Mouse (Mus musculus) liver, adult 2 months (tissue): ENCODE measurements around the gene Gpx4. TPM values are rescaled to one million over a fixed set of nuclear protein-coding genes. Genes with fewer than 3 reads are reported as not detected.

Experiments used
- DNase-seq: peaks from one replicate; pipeline ENCODE4 v3.0.0-alpha.2; 2011; ENCODE audit warnings: low read depth, low spot score; ENCODE audit errors: extremely low read depth
- H3K27ac ChIP-seq: fragments of 200-500 bp; replicated peaks from 2 replicates; pipeline ENCODE4 v1.5.1; 2012; ENCODE audit warnings: low read depth, mild to moderate bottlenecking, control low read depth, inconsistent platforms, low read length; ENCODE audit not compliant: insufficient read depth
- H3K27me3 ChIP-seq: fragments of 200-500 bp; 2 replicates; pipeline ENCODE4 v1.6.1; 2012; ENCODE audit warnings: mild to moderate bottlenecking, moderate library complexity, low read length, inconsistent platforms; ENCODE audit not compliant: control insufficient read depth, insufficient read depth
- H3K36me3 ChIP-seq: fragments of 200-500 bp; 2 replicates; pipeline ENCODE4 v1.6.1; 2012; ENCODE audit warnings: low read length, inconsistent platforms; ENCODE audit not compliant: control insufficient read depth, insufficient read depth
- H3K4me1 ChIP-seq: fragments of 200-500 bp; 2 replicates; pipeline ENCODE4 v1.6.1; 2011; ENCODE audit warnings: low read length; ENCODE audit not compliant: control insufficient read depth, insufficient read depth
- H3K4me3 ChIP-seq: fragments of 200-500 bp; 2 replicates; pipeline ENCODE4 v1.5.1; 2011; ENCODE audit warnings: low read depth, mild to moderate bottlenecking, control low read depth, low read length, moderate library complexity; ENCODE audit not compliant: insufficient read depth
- H3K79me2 ChIP-seq: fragments of 200-500 bp; 2 replicates; pipeline ENCODE4 v1.6.1; 2012; ENCODE audit warnings: inconsistent platforms, mild to moderate bottlenecking, low read length, moderate library complexity; ENCODE audit not compliant: control insufficient read depth, insufficient read depth
- H3K9ac ChIP-seq: fragments of 200-500 bp; 2 replicates; pipeline ENCODE4 v1.6.1; 2012; ENCODE audit warnings: low read depth, mild to moderate bottlenecking, control low read depth, inconsistent platforms, low read length
- CTCF ChIP-seq: fragments of 200-500 bp; IDR thresholded peaks from 2 replicates; pipeline ENCODE4 v1.5.1; 2011; ENCODE audit warnings: low read depth, low read length, control low read depth
- POLR2A ChIP-seq: fragments of 200-500 bp; IDR thresholded peaks from 2 replicates; pipeline ENCODE4 v1.6.1; 2011; ENCODE audit warnings: low read length, control low read depth; ENCODE audit not compliant: insufficient read depth; ENCODE audit errors: extremely low read depth
- WGBS: fragments of 180-500 bp; shearing (Covaris S2); methylation state at CpG from one replicate; pipeline ENCODE4 v1.1.7; 2018; 5-methylcytosine and 5-hydroxymethylcytosine counted together
- polyA plus RNA-seq: library from polyadenylated mRNA; depleted of rRNA; stranded (reverse); fragments of >200 nt; gene quantifications from 2 replicates; pipeline ENCODE4 v1.2.3, GENCODE M21; 2012
- total RNA-seq: library from RNA; depleted of rRNA; stranded (reverse); fragments of >200 nt; gene quantifications from 2 replicates; pipeline ENCODE4 v1.2.3, GENCODE M21; 2014

Gpx4 gene
- total and polyA plus RNA-seq, 2 experiments: 535 to 752 TPM

- H3K9ac ChIP-seq: no peak overlapping the region
- no peak overlapping the region for H3K4me3 ChIP-seq
- 61% methylated on average over 4 of the region's 4 CpGs for WGBS
- TF ChIP-seq POLR2A (no peak), CTCF (no peak)
- no peaks in the 10 kb centered on the region for H3K27me3 ChIP-seq
- H3K36me3 ChIP-seq: no peaks in the 10 kb centered on the region
- no peak overlapping the region for H3K27ac ChIP-seq
- H3K4me1 ChIP-seq: no peaks in the 10 kb centered on the region
- DNase-seq: no peak
- H3K79me2 ChIP-seq: no peaks in the 10 kb centered on the region
Observed at GRCm38 (mm10) chr10:80025044-80025347, 22.0 kb upstream of the Gpx4 start.

- Histone ChIP-seq H3K4me3 (no peak overlapping the region), H3K27ac (no peak overlapping the region), H3K79me2 (no peaks in the 10 kb centered on the region), H3K27me3 (no peaks in the 10 kb centered on the region), H3K4me1 (no peaks in the 10 kb centered on the region), H3K36me3 (no peaks in the 10 kb centered on the region), H3K9ac (no peak overlapping the region)
- no peak for DNase-seq
- TF ChIP-seq POLR2A (no peak), CTCF (no peak)
- 85% methylated on average over 10 of the region's 10 CpGs for WGBS
Observed at GRCm38 (mm10) chr10:80025463-80025862, 21.5 kb upstream of the Gpx4 start.

- Histone ChIP-seq H3K27me3 (no peaks in the 10 kb centered on the region), H3K27ac (no peak overlapping the region), H3K36me3 (no peaks in the 10 kb centered on the region), H3K4me3 (no peak overlapping the region), H3K4me1 (no peaks in the 10 kb centered on the region), H3K79me2 (no peaks in the 10 kb centered on the region), H3K9ac (no peak overlapping the region)
- no peak for TF ChIP-seq CTCF
- no peak for TF ChIP-seq POLR2A
- DNase-seq: no peak
- WGBS: 67% methylated on average over 12 of the region's 12 CpGs
Observed at GRCm38 (mm10) chr10:80025889-80026288, 21.1 kb upstream of the Gpx4 start.

GRCm38 (mm10) chr10:80027681-80028520 is 19.1 kb upstream of the Gpx4 start:
- H3K4me3 ChIP-seq: no peak overlapping the region
- no peak overlapping the region for H3K9ac ChIP-seq
- no peak overlapping the region for H3K27ac ChIP-seq
- peaks cover 4% of the 10 kb centered on the region; the same call in 1 of the 2 replicates for H3K4me1 ChIP-seq
- no peak for DNase-seq
- H3K36me3 ChIP-seq: no peaks in the 10 kb centered on the region
- no peaks in the 10 kb centered on the region for H3K27me3 ChIP-seq
- H3K79me2 ChIP-seq: no peaks in the 10 kb centered on the region
- no peak for TF ChIP-seq POLR2A
- TF ChIP-seq CTCF: no peak
- WGBS: 83% methylated on average over 20 of the region's 20 CpGs

- no peak for DNase-seq
- H3K4me1 ChIP-seq: peaks cover 5% of the 10 kb centered on the region; the same call in 1 of the 2 replicates
- WGBS: 95% methylated on average over 13 of the region's 13 CpGs
- no peaks in the 10 kb centered on the region for H3K36me3 ChIP-seq
- no peaks in the 10 kb centered on the region for H3K27me3 ChIP-seq
- H3K79me2 ChIP-seq: no peaks in the 10 kb centered on the region
- H3K27ac ChIP-seq: no peak overlapping the region
- no peak overlapping the region for H3K9ac ChIP-seq
- TF ChIP-seq CTCF: no peak
- TF ChIP-seq POLR2A: no peak
- no peak overlapping the region for H3K4me3 ChIP-seq
Observed at GRCm38 (mm10) chr10:80028521-80028846, 18.5 kb upstream of the Gpx4 start.

GRCm38 (mm10) chr10:80030191-80030590 is 16.8 kb upstream of the Gpx4 start:
- H3K27me3 ChIP-seq: no peaks in the 10 kb centered on the region
- no peak for DNase-seq
- H3K36me3 ChIP-seq: no peaks in the 10 kb centered on the region
- no peak overlapping the region for H3K4me3 ChIP-seq
- no peak overlapping the region for H3K9ac ChIP-seq
- H3K79me2 ChIP-seq: no peaks in the 10 kb centered on the region
- peaks cover 7% of the 10 kb centered on the region; the same call in 1 of the 2 replicates for H3K4me1 ChIP-seq
- H3K27ac ChIP-seq: no peak overlapping the region
- no peak for TF ChIP-seq CTCF
- 89% methylated on average over 9 of the region's 9 CpGs for WGBS
